Mouse (Mus musculus) frontal cortex, adult 2 months (tissue): Measurements from ENCODE around the gene Dbr1. TPM values are rescaled to one million over a fixed set of nuclear protein-coding genes. Genes with fewer than 3 reads are reported as not detected.

Experiments
- DNase-seq, 2 experiments: peaks; one replicate each; pipeline ENCODE4 v3.0.0; 2022; ENCODE audit warnings: low spot score in 1 of 2; ENCODE audit errors: extremely low spot score in 1 of 2
- polyA plus RNA-seq: library from polyadenylated mRNA; depleted of rRNA; stranded (reverse); fragments of >200 nt; gene quantifications from 2 replicates; pipeline ENCODE4 v1.2.3, GENCODE M21; 2012; rRNA removed

Dbr1 gene
- polyA plus RNA-seq, 1 experiment, result 14.7 TPM

DNA sequence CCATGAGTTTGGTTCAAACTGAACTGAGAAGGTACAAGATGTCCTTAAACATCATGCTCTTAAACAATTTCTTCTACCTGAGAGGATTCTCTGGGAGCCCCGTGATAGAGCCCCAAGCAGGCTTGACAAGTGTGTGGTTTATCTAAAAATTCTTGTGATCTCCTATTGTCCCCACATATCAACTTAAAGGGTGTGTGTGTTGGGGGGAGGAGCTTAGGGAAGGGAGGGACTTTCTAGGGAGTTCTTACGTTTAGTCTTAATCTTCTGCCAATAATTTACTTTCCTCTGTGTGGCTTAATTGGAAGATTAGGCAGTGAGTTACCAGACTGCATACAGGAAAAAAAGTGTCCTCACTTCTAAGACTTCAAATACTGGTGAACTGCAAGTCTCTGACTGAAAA lies 36.6 kb downstream of the Dbr1 start, which contains the start of gene A4gnt:
A4gnt (plus strand) TSS at position 301 of the 400 bp plus-strand sequence.
- DNase-seq, result no peak

DNA sequence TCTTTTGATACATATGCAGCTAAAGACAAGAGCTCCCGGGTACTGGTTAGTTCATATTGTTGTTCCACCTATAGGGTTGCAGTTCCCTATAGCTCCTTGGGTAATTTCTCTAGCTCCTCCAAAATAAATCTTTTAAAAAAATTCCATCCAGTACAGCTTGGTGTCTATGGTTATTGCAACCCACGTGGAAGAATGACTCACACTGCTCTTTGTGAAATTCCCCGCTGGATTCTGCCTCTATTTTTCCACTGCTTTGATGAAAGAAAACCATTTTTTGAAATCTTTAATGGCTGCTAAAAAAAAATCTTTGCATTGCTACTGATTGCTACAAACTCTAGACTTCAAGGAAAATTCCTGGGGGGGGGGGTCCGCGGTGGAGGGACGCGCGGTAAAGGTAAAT lies 44.1 kb downstream of the Dbr1 start:
- peak in 1 of 2 experiments; percentile 56 for DNase-seq

DNA sequence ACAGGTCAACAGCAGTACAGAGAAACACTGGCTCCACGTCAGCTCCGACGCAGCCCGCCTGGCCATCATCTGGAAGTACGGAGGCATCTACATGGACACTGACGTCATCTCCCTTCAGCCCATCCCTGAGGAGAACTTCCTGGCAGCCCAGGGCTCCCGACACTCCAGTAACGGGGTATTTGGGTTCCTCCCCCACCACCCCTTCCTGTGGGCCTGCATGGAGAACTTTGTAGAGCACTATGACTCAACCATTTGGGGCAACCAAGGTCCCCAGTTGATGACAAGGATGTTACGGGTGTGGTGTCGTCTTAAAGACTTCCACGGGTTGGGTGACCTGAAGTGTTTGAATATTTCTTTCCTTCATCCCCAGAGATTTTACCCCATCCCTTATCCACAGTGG lies 44.6 kb downstream of the Dbr1 start:
- no peak for DNase-seq

DNA sequence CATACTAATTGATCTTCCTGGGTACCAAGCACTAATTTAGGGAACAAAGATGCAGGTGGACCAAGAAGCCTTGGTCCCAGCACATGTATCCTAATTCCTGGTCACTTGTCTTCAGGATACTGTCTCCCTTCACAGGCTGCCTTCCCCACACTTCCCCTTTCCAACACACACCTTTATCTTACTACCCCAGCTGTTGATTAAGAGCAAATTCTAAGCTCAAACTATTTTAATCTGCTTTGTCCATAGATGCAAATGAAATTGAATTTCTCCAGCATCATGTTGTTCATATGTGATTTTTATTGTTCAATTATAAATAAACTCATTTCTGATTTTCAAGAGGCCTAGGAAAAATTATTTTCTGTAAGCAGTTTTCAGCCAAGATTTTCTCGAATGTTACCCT lies 46.4 kb downstream of the Dbr1 start:
- DNase-seq, result no peak

DNA sequence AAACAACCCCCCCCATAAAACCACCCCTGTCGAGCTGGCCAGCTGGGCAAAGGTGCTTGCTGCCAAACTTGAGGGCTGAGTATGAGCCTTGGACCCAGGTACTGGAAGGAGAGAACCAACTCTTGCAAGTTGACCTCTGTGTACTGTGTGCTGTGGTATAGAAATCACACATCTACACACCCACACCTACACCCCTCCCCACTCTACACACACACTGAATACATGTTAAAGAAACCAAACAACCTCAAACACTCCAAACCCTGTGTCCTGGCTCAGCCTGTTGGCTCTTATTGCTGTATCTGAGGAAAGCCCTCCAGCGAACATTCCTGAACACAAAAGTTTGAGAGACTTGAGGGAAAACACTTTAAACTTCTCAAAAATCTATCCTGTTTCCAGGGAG lies 47.4 kb downstream of the Dbr1 start:
- DNase-seq, result no peak

DNA sequence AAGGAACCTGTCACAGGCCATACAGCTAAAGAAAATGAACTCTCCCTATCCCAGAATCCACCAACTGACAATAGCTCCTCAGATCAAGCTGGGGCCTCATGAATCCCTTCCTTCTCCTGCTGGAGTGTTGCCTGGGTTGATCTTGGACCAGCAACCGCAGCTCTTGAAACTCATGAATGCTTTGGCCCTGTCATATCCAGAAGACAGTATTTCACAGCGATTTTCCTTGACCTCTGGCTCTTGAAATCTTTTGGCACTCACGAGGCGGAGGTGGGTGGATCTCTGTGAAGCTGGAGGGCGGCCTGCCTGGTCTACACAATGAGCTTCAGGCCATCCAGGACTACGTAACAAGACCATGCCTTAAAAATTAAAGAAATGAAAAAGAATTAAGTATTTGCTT lies 48.5 kb downstream of the Dbr1 start:
- DNase-seq, result no peak

DNA sequence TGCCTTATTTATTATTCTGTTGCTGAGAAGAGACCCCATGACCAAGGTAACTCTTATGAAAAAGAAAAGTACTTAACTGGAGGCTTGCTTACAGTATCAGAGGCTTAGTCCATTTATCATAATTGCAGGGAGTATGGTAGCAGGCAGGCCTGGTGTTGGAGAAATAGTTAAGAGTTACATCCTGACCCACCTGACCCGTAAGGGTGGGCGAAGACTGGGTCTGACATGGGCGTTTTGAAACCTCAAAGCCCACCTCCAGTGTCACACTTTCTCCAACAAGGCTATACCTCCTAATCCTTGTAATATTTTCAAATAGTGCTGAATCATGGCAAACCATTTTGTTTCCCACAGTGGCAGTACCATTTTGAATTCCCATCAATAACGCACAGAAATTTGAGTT lies 53.0 kb downstream of the Dbr1 start:
- no peak for DNase-seq

DNA sequence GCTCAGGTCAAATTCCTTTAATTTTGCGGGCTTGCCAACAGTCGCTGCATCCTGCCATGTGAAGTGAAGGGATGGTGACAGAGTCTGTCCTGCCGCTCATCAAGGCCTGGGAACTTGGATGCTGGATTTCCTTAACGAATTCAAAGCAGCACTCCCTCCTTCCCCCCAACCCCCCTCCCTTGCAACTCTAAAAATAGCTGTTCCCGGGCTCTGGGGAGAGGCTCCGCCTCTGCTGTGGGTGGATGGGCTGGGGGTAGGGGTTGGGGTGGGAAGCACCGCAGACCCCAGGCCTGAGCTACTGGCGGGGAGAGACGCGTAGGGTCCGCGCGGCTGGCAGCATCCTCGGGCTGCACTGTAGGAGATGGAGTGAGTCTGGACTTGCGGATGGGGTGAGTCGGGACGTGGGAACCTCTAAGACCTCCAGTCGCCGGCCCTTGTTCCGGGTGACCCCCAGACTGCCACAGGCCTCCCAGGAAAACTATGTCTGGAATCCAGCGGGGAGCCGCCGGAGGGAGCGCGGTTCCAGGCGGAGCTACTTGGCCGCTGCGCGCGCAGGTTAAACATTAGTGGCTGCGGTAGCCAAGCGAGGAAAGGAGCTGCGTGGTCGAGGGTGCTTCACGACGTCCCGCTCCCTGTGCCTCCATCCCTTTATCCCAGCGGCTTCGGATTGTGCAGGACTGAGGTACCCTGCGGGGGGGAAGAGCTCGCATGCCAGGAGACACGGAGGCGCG lies 53.8 kb downstream of the Dbr1 start, which contains the start of gene Dzip1l:
Dzip1l (plus strand) TSS at position 216 of the 731 bp plus-strand sequence.
- DNase-seq, result peak; percentile 55 to 79

DNA sequence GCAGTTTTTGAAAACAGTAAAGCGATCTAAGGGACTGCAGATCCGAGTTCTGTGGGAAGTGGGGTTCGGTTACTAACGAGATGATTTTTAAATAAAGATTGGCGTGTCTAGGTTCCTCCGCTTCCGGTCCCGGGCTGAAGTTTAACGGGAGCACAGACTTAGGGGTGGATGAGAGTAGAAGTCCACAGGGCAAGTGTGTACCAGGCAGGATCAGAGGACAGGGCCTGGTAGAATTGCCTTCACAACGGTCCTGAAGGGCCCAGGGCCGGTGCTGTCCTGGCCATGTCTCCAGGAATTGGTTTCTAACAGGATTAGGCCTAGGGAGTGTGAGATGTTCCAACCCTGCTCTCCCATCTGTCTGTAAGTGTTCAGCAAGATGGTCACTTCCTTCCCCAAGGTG lies 54.5 kb downstream of the Dbr1 start:
- no peak for DNase-seq

DNA sequence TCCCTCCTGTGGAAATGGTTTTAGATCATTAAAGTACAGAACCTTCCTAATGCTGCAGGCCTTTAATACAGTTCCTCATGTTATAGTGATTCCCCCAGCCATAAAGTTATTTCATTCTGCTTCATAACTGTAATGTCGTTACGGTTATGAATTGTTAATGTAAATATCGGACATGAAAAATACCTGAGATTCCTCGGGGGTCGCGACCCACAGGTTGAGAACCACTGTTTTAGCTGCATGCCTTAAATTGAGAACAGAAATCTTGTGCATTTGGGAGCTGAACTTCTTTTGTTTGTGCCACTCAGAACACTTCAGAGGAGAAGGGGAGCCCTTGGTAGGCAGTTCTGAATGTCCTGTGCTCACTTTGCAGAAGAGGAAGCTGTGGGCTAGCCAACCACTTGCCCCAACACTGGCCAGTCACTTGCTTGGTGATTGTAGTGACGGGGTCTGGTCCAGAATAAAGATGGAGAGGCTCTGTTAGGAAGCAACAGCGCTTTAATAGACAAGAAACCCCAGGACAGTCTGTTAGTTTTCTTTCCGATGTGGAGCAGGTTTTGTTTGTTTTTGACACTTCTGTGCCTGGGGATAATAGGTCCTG lies 55.0 kb downstream of the Dbr1 start:
- peak in 1 of 2 experiments; percentile 27 for DNase-seq

DNA sequence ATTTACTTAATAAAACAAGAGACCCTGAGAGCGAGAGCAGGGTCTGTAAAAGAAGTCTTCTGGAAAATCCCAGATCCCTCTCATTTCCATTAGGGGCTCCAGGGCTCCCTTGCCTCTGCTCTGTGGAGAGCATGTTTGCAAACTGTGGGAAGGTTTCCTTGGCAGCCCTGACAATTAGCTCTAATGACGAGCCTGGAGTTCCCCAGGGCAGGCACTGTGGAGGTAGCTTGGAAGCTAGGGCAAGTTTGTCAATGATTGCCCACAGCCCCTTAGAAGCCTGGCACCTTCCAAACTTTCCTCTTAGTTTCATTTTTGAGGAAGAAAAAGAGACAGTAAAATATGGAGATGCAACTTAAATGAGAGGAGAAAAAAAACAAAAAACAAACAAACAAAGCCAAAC lies 56.2 kb downstream of the Dbr1 start:
- peak in 1 of 2 experiments; percentile 26 for DNase-seq

DNA sequence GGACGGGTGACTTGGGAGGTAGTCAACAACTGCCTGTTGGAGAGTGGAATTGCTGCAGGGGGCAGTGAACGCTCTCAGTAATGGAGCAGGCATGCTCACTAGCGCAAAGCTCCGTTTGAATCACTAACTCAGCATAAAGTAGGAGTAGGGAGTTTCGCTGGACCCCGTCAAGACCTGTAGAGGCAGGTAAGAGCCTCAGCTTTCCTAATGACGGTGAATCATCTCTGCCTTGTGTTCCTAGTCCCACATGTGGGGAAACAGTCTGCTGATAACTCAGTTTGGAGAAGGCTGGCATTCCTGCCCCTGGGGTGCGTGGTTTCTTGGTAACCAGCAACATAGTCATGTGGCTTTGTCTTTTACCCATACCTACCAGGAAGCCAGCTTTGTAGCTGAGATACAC lies 56.7 kb downstream of the Dbr1 start:
- peak in 1 of 2 experiments; percentile 13 for DNase-seq

Other genes starting within 250 kb of the Dbr1 start
- 1.4 and 2.1 TPM in 2 replicates for gene Esyt3, start 217.2 kb upstream of the Dbr1 start, polyA plus RNA-seq
- gene Mras, start 138.4 kb upstream of the Dbr1 start, polyA plus RNA-seq, result 132 and 173 TPM in 2 replicates
- 0.19 TPM in 1 of 2 replicates, not detected in the other for gene Nme9, start 124.3 kb upstream of the Dbr1 start, polyA plus RNA-seq
- 53.4 and 57.1 TPM in 2 replicates for gene Armc8, start 6.9 kb upstream of the Dbr1 start, polyA plus RNA-seq
- gene A4gnt, start 36.7 kb downstream of the Dbr1 start, polyA plus RNA-seq, result 0.06 and 0.11 TPM in 2 replicates
- gene Dzip1l, start 53.7 kb downstream of the Dbr1 start, polyA plus RNA-seq, result 13.7 and 17.6 TPM in 2 replicates
- gene Cldn18, start 141.5 kb downstream of the Dbr1 start, polyA plus RNA-seq, result not detected in 2 replicates